Mouse (Mus musculus) cerebellum, adult 2 months (tissue): ENCODE results near the gene Guk1.

Experiments used
- CTCF ChIP-seq: fragments of 200-500 bp; IDR thresholded peaks from 2 replicates; pipeline ENCODE4 v1.5.1; 2011; ENCODE audit warnings: low read depth, mild to moderate bottlenecking, control low read depth, low read length, moderate library complexity, borderline replicate concordance; ENCODE audit not compliant: insufficient read depth
- POLR2A ChIP-seq: fragments of 200-500 bp; IDR thresholded peaks from 2 replicates; pipeline ENCODE4 v1.6.1; 2011; ENCODE audit warnings: low read length, control low read depth, borderline replicate concordance; ENCODE audit not compliant: insufficient read depth

DNA sequence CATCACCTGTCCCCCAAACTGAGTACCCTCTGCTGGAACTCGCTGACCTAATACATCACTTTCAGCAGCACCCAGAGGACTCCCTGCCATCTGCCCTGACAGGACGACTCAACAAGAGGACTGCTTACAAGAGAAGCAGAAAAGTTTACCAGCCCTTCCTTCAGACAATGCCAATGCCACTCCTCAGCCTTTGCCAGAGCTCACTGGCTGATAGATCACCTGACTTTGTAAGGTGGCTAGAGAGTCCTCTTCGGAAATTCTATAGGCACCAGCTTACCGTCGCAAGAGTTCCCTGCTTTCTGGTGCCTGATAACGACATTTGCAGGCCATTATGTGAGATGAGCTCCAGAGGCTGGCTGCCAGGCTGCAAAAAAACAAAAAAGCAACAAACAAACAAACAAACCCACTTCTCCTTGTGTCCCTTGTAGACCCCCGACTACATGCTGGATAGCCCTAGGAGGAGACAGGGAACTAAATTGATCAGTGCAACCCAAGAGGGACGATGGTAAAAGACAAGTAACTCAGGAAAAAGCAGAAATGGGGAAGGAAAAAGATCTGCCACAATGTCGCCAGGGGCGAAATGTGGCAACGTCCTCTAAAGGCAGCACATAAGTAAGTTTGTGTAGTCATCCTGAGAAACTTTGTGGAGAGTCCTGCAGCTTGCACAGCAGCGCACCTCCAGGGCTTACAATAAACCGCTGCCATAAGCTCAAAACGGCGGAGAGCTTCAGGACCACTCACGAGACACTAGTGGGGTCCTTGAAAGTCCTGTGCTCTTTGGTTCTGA, 9.4 kb upstream of the Guk1 start:
- TF ChIP-seq POLR2A (no peak), CTCF (no peak)
